Mouse (Mus musculus) neural tube, embryonic 11.5 days (tissue): ENCODE measurements around the gene Col6a1. TPM values are rescaled to one million over a fixed set of nuclear protein-coding genes. Genes with fewer than 3 reads are reported as not detected.

Experiments used
- ATAC-seq: fragments of 200-750 bp; cut with Nextera tagmentation; 2 replicates; pipeline ENCODE4 v1.8.0; 2017; ENCODE audit warnings: moderate number of reproducible peaks, mild to moderate bottlenecking, moderate TSS enrichment, moderate library complexity; ENCODE audit not compliant: insufficient read depth, low FRiP score, low TSS enrichment
- DNase-seq: peaks from one replicate; pipeline ENCODE4 v3.0.0-alpha.2; 2015; ENCODE audit warnings: low spot score
- H3K27ac ChIP-seq: fragments of 300-500 bp; sonication (generic); 2 replicates; pipeline ENCODE4 v1.5.1; 2014; ENCODE audit warnings: low read depth, mild to moderate bottlenecking, low read length
- H3K27me3 ChIP-seq: fragments of 300-500 bp; sonication (generic); 2 replicates; pipeline ENCODE4 v1.6.1; 2014; ENCODE audit warnings: mild to moderate bottlenecking, low read length, mixed read lengths; ENCODE audit not compliant: control insufficient read depth, insufficient read depth
- H3K36me3 ChIP-seq: fragments of 300-500 bp; sonication (generic); 2 replicates; pipeline ENCODE4 v1.6.1; 2014; ENCODE audit warnings: mild to moderate bottlenecking, low read length, moderate library complexity, mixed read lengths; ENCODE audit not compliant: control insufficient read depth, insufficient read depth
- H3K4me1 ChIP-seq: fragments of 300-500 bp; sonication (generic); 2 replicates; pipeline ENCODE4 v1.6.1; 2014; ENCODE audit warnings: low read length, mixed read lengths; ENCODE audit not compliant: control insufficient read depth, insufficient read depth
- H3K4me2 ChIP-seq: fragments of 300-500 bp; sonication (generic); 2 replicates; pipeline ENCODE4 v1.6.1; 2014; ENCODE audit warnings: low read depth, mild to moderate bottlenecking, moderate library complexity
- H3K4me3 ChIP-seq: fragments of 300-500 bp; sonication (generic); 2 replicates; pipeline ENCODE4 v1.5.1; 2014; ENCODE audit warnings: low read depth, low read length
- H3K9ac ChIP-seq: fragments of 300-500 bp; sonication (generic); 2 replicates; pipeline ENCODE4 v1.6.1; 2014; ENCODE audit warnings: mild to moderate bottlenecking, low read length
- H3K9me3 ChIP-seq: fragments of 300-500 bp; sonication (generic); 2 replicates; pipeline ENCODE4 v1.6.1; 2016; ENCODE audit warnings: low read length; ENCODE audit not compliant: control insufficient read depth
- WGBS: fragments of 180-500 bp; shearing (Covaris S2); extraction: QIAGEN DNeasy Blood & Tissue Kit; methylation state at CpG from one replicate; pipeline ENCODE4 v1.1.7; 2014; 5-methylcytosine and 5-hydroxymethylcytosine counted together
- polyA plus RNA-seq: library from polyadenylated mRNA; unstranded; fragments of >200 nt; fragmentation: Nextera tagmentation; extraction: Ambion mirVana; gene quantifications from 2 replicates; pipeline ENCODE4 v1.2.1, GENCODE M21; 2014

Col6a1 gene
- polyA plus RNA-seq, 1 experiment from 2014 or later, result 12.6 TPM

- no peaks in the 10 kb centered on the region for H3K36me3 ChIP-seq
- H3K27me3 ChIP-seq, result no peaks in the 10 kb centered on the region
- H3K9ac ChIP-seq, result no peak overlapping the region
- H3K27ac ChIP-seq, result no peak overlapping the region
- H3K9me3 ChIP-seq, result no peaks in the 10 kb centered on the region
- DNase-seq (no peak), ATAC-seq (no peak)
- H3K4me2 ChIP-seq, result no peak overlapping the region
- no peaks in the 10 kb centered on the region for H3K4me1 ChIP-seq
- H3K4me3 ChIP-seq, result no peak overlapping the region
- 87% methylated on average over 11 of the region's 11 CpGs for WGBS
These were observed 4.8 kb downstream of the Col6a1 start for GRCm38 (mm10) chr10:76721216-76721615.

GRCm38 (mm10) chr10:76717631-76718030 is 8.3 kb downstream of the Col6a1 start:
- 88% methylated on average over 4 of the region's 4 CpGs for WGBS
- H3K9me3 ChIP-seq, result no peaks in the 10 kb centered on the region
- H3K4me2 ChIP-seq, result no peak overlapping the region
- ATAC-seq (no peak), DNase-seq (no peak)
- H3K36me3 ChIP-seq, result no peaks in the 10 kb centered on the region
- H3K9ac ChIP-seq, result no peak overlapping the region
- H3K27me3 ChIP-seq, result no peaks in the 10 kb centered on the region
- H3K4me1 ChIP-seq, result no peaks in the 10 kb centered on the region
- no peak overlapping the region for H3K27ac ChIP-seq
- H3K4me3 ChIP-seq, result no peak overlapping the region

- ATAC-seq, result no peak
These were observed 8.9 kb downstream of the Col6a1 start for GRCm38 (mm10) chr10:76717026-76717425.

GRCm38 (mm10) chr10:76714303-76714702 is 11.7 kb downstream of the Col6a1 start:
- no peak overlapping the region for H3K4me3 ChIP-seq
- H3K36me3 ChIP-seq, result no peaks in the 10 kb centered on the region
- no peak for ATAC-seq
- H3K27ac ChIP-seq, result no peak overlapping the region
- WGBS, result 77% methylated on average over 7 of the region's 7 CpGs
- H3K4me1 ChIP-seq, result no peaks in the 10 kb centered on the region
- H3K9ac ChIP-seq, result no peak overlapping the region
- DNase-seq, result no peak
- H3K9me3 ChIP-seq, result no peaks in the 10 kb centered on the region
- no peaks in the 10 kb centered on the region for H3K27me3 ChIP-seq
- no peak overlapping the region for H3K4me2 ChIP-seq

More at GRCm38 (mm10) chr10:76717026-76717425, 8.9 kb downstream of the Col6a1 start:
- Histone ChIP-seq H3K27me3 (no peaks in the 10 kb centered on the region), H3K9ac (no peak overlapping the region), H3K36me3 (no peaks in the 10 kb centered on the region), H3K27ac (no peak overlapping the region), H3K4me2 (no peak overlapping the region), H3K9me3 (no peaks in the 10 kb centered on the region), H3K4me1 (no peaks in the 10 kb centered on the region), H3K4me3 (no peak overlapping the region)
- 90% methylated on average over 7 of the region's 7 CpGs for WGBS
- DNase-seq, result no peak

GRCm38 (mm10) chr10:76712500-76712899 is 13.5 kb downstream of the Col6a1 start:
- H3K9me3 ChIP-seq, result no peaks in the 10 kb centered on the region
- no peak overlapping the region for H3K9ac ChIP-seq
- no peak for ATAC-seq
- no peak overlapping the region for H3K4me3 ChIP-seq
- H3K4me2 ChIP-seq, result no peak overlapping the region
- no peaks in the 10 kb centered on the region for H3K4me1 ChIP-seq
- no peaks in the 10 kb centered on the region for H3K36me3 ChIP-seq
- 77% methylated on average over 3 of the region's 3 CpGs for WGBS
- DNase-seq, result no peak
- H3K27me3 ChIP-seq, result no peaks in the 10 kb centered on the region
- H3K27ac ChIP-seq, result no peak overlapping the region

- H3K4me1 ChIP-seq, result no peaks in the 10 kb centered on the region
- 94% methylated on average over 16 of the region's 16 CpGs for WGBS
- no peak overlapping the region for H3K9ac ChIP-seq
- no peak overlapping the region for H3K27ac ChIP-seq
- no peaks in the 10 kb centered on the region for H3K27me3 ChIP-seq
- no peak for ATAC-seq
- no peak overlapping the region for H3K4me2 ChIP-seq
- H3K4me3 ChIP-seq, result no peak overlapping the region
- H3K9me3 ChIP-seq, result no peaks in the 10 kb centered on the region
- DNase-seq, result no peak
- no peaks in the 10 kb centered on the region for H3K36me3 ChIP-seq
These were observed 14.6 kb downstream of the Col6a1 start for GRCm38 (mm10) chr10:76711331-76711730.

- no peaks in the 10 kb centered on the region for H3K4me1 ChIP-seq
- no peak for DNase-seq
- no peak overlapping the region for H3K4me3 ChIP-seq
- no peak overlapping the region for H3K27ac ChIP-seq
- no peaks in the 10 kb centered on the region for H3K9me3 ChIP-seq
- no peak overlapping the region for H3K4me2 ChIP-seq
- 83% methylated on average over 3 of the region's 3 CpGs for WGBS
- H3K36me3 ChIP-seq, result no peaks in the 10 kb centered on the region
- no peak for ATAC-seq
- H3K9ac ChIP-seq, result no peak overlapping the region
- no peaks in the 10 kb centered on the region for H3K27me3 ChIP-seq
These were observed 17.5 kb downstream of the Col6a1 start for GRCm38 (mm10) chr10:76708465-76708864.

GRCm38 (mm10) chr10:76707584-76707983 is 18.4 kb downstream of the Col6a1 start:
- Histone ChIP-seq H3K9me3 (no peaks in the 10 kb centered on the region), H3K27ac (no peak overlapping the region), H3K27me3 (no peaks in the 10 kb centered on the region), H3K4me1 (no peaks in the 10 kb centered on the region), H3K36me3 (no peaks in the 10 kb centered on the region), H3K4me3 (no peak overlapping the region), H3K9ac (no peak overlapping the region), H3K4me2 (no peak overlapping the region)
- DNase-seq, result no peak
- no peak for ATAC-seq
- WGBS, result 88% methylated on average over 1 of the region's 1 CpGs

GRCm38 (mm10) chr10:76707001-76707400 is 19.0 kb downstream of the Col6a1 start:
- Histone ChIP-seq H3K9me3 (no peaks in the 10 kb centered on the region), H3K36me3 (no peaks in the 10 kb centered on the region), H3K4me3 (no peak overlapping the region), H3K9ac (no peak overlapping the region), H3K4me2 (no peak overlapping the region), H3K27ac (no peak overlapping the region), H3K27me3 (no peaks in the 10 kb centered on the region), H3K4me1 (no peaks in the 10 kb centered on the region)
- WGBS, result 67% methylated on average over 2 of the region's 2 CpGs
- ATAC-seq (no peak), DNase-seq (no peak)
